Mouse (Mus musculus): ENCODE measurements at regions not wholly inside any gene's neighbourhood (a gene's known extent, or its start where the extent isn't known, plus 50 kb on each side); places are given as distances from the start of the nearest gene placed in this dataset.

DNA sequence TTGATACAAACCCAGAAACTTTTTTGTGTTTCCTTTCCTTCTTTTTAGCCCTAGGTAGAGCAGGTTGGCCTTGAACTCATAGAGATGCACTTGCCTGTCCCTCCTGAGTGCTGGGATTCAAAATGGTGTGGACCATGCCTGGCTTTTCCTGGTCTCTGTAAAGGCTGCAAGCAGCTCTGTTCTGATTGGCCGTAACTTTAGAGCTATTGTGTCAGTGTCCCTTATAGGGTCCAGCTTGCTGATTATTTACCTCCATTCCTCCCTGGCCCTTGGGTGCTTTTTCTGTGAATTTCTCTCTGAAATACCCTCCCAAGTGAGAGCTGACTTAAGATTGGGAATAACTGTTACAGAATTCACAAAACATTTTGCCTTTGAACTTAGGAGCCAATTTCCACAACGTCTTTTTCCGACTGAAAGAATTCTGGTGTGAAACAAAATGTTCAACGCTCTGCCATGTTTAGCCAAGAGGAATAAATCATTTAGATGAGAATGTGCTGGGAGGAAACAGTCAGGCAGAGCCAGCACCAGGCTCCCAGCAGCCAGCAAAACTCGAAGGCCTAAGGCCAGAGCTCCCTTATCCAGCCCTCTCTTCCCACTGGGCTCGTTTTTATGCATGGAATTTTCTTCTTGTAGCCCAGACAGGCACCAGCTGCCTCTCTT lies 180.0 kb upstream of the Pkdcc start:
- DNase-seq (ENCODE audit: low spot score), result no peak

GRCm38 (mm10) chr17:83035574-83035918 lies 179.5 kb upstream of the Pkdcc start:
- Histone ChIP-seq H3K4me1 (replicated peaks; ENCODE audit: control insufficient read depth, insufficient read depth, low read length) (no peaks in the 10 kb centered on the region), H3K4me2 (ENCODE audit: low read depth, low read length, severe bottlenecking) (no peak overlapping the region), H3K9ac (ENCODE audit: low read length) (no peak overlapping the region), H3K4me3 (ENCODE audit: low read depth, low read length) (no peak overlapping the region), H3K9me3 (ENCODE audit: control insufficient read depth, low read length) (no peaks in the 10 kb centered on the region), H3K36me3 (ENCODE audit: control insufficient read depth, insufficient read depth, low read length) (no peaks in the 10 kb centered on the region), H3K27me3 (ENCODE audit: control insufficient read depth, insufficient read depth, low read length) (no peaks in the 10 kb centered on the region), H3K27ac (ENCODE audit: low read depth, low read length) (no peak overlapping the region)
- ATAC-seq (replicated peaks; ENCODE audit: low FRiP score), result no peak
- WGBS, result 88% methylated on average over 5 of the region's 5 CpGs
- DNase-seq (ENCODE audit: low spot score), result no peak

More for the DNA sequence above, 180.0 kb upstream of the Pkdcc start:
- Histone ChIP-seq H3K27ac (ENCODE audit: low read depth, low read length) (no peak overlapping the region), H3K9me3 (ENCODE audit: control insufficient read depth, low read length) (no peaks in the 10 kb centered on the region), H3K4me2 (ENCODE audit: low read depth, low read length, severe bottlenecking) (no peak overlapping the region), H3K36me3 (ENCODE audit: control insufficient read depth, insufficient read depth, low read length) (no peaks in the 10 kb centered on the region), H3K4me1 (replicated peaks; ENCODE audit: control insufficient read depth, insufficient read depth, low read length) (no peaks in the 10 kb centered on the region), H3K27me3 (ENCODE audit: control insufficient read depth, insufficient read depth, low read length) (no peaks in the 10 kb centered on the region), H3K4me3 (ENCODE audit: low read depth, low read length) (no peak overlapping the region), H3K9ac (ENCODE audit: low read length) (no peak overlapping the region)
- WGBS, result 83% methylated on average over 6 of the region's 6 CpGs
- no peak for ATAC-seq (replicated peaks; ENCODE audit: low FRiP score)

GRCm38 (mm10) chr17:83039563-83039962 lies 175.5 kb upstream of the Pkdcc start:
- DNase-seq (ENCODE audit: low spot score) (no peak), ATAC-seq (replicated peaks; ENCODE audit: low FRiP score) (no peak)
- H3K27me3 ChIP-seq (ENCODE audit: control insufficient read depth, insufficient read depth, low read length), result no peaks in the 10 kb centered on the region
- H3K27ac ChIP-seq (ENCODE audit: low read depth, low read length), result no peak overlapping the region
- H3K36me3 ChIP-seq (ENCODE audit: control insufficient read depth, insufficient read depth, low read length), result no peaks in the 10 kb centered on the region
- no peaks in the 10 kb centered on the region for H3K4me1 ChIP-seq (replicated peaks; ENCODE audit: control insufficient read depth, insufficient read depth, low read length)
- no peaks in the 10 kb centered on the region for H3K9me3 ChIP-seq (ENCODE audit: control insufficient read depth, low read length)
- H3K9ac ChIP-seq (ENCODE audit: low read length), result no peak overlapping the region
- H3K4me3 ChIP-seq (ENCODE audit: low read depth, low read length), result no peak overlapping the region
- 87% methylated on average over 3 of the region's 3 CpGs for WGBS
- H3K4me2 ChIP-seq (ENCODE audit: low read depth, low read length, severe bottlenecking), result no peak overlapping the region

DNA sequence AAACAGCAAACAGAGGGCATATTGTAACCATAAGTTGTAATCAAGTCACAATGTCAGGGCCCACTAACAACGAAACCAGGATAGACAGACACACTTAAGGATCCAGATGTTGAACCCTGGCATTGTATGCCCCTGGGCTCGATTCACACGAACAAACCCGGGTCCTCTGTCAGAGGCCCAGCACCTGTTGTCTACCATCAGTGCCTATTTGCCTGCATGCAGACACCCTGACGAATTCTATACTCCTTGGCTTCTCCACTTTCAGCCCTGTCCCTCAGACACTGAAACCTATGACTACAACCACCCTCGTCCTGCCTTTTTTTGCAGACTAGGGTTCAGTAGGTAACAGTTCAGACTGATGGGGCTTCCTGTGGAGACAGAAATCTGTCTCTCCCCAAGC lies 170.6 kb upstream of the Pkdcc start:
- 67% methylated on average over 6 of the region's 6 CpGs for WGBS
- no peak for DNase-seq (ENCODE audit: low spot score)
- no peak overlapping the region for H3K4me2 ChIP-seq (ENCODE audit: low read depth, low read length, severe bottlenecking)
- H3K4me1 ChIP-seq (replicated peaks; ENCODE audit: control insufficient read depth, insufficient read depth, low read length), result no peaks in the 10 kb centered on the region
- no peak overlapping the region for H3K9ac ChIP-seq (ENCODE audit: low read length)
- no peaks in the 10 kb centered on the region for H3K27me3 ChIP-seq (ENCODE audit: control insufficient read depth, insufficient read depth, low read length)
- 0 out of 2 replicates have a peak, but pooled peaks have one; percentile 5 for ATAC-seq (replicated peaks; ENCODE audit: low FRiP score)
- no peak overlapping the region for H3K27ac ChIP-seq (ENCODE audit: low read depth, low read length)
- no peaks in the 10 kb centered on the region for H3K36me3 ChIP-seq (ENCODE audit: control insufficient read depth, insufficient read depth, low read length)
- H3K9me3 ChIP-seq (ENCODE audit: control insufficient read depth, low read length), result no peaks in the 10 kb centered on the region
- no peak overlapping the region for H3K4me3 ChIP-seq (ENCODE audit: low read depth, low read length)

DNA sequence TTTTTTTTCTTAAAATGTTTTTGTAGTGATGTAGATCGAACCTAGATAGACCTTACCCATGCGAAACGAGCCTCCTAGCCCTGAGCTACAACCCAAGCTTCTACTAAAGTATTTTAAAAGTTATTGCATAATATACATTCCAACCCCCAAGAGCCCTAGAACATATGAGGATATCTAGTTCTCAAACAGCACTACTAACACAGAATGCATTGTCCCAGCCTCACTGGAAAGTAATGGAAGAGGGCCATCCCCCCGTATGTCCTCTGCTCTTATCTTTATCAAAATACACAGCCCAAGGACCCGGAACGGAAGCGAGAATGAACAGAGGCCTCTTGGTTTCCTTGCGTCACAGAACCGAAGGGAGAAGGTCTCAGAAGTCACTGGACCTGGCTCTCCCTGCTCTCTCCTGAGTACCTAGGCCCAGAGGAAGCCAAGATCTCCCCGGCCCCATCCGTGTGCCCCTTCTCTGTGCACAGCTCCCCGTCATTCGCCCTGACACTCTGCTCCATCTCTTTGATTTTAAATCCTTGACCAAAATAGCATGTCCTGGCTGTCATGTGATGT lies 165.0 kb upstream of the Pkdcc start:
- Histone ChIP-seq H3K4me2 (ENCODE audit: low read depth, low read length, severe bottlenecking) (no peak overlapping the region), H3K4me3 (ENCODE audit: low read depth, low read length) (no peak overlapping the region), H3K9ac (ENCODE audit: low read length) (no peak overlapping the region), H3K4me1 (replicated peaks; ENCODE audit: control insufficient read depth, insufficient read depth, low read length) (no peaks in the 10 kb centered on the region), H3K9me3 (ENCODE audit: control insufficient read depth, low read length) (no peaks in the 10 kb centered on the region), H3K36me3 (ENCODE audit: control insufficient read depth, insufficient read depth, low read length) (no peaks in the 10 kb centered on the region), H3K27me3 (ENCODE audit: control insufficient read depth, insufficient read depth, low read length) (no peaks in the 10 kb centered on the region), H3K27ac (ENCODE audit: low read depth, low read length) (no peak overlapping the region)
- 86% methylated on average over 13 of the region's 13 CpGs for WGBS
- ATAC-seq (replicated peaks; ENCODE audit: low FRiP score), result no peak
- DNase-seq (ENCODE audit: low spot score), result no peak

DNA sequence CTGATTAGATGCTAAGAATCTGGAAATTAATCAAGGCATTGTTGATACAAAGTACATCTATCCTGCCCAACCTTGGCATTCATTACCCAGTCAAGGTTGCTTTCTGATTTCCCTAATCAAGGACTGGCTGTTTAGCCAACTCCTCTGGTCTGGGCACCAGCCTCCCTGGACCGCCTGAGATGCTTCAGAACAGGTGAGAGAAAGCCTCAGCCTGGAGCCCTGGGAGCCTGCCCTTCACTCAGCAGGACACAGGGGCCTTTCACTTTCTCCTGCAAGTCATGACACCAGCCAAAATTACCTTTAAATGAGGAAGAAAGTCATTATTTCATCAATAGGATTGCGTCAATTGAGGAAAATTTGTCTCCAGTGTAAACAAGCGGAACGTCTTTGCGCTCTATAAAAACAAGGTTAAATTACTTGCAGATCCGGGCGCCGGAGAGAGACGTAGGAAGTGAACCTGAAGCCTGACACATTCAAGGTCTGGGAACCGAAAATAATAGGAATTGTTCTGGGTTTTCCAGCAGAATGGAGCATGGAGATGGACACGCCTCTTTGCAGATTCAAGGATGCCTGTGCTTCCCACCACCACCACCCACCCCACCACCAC lies 164.4 kb upstream of the Pkdcc start:
- 27% methylated on average over 11 of the region's 11 CpGs for WGBS
- DNase-seq (ENCODE audit: low spot score), result no peak

GRCm38 (mm10) chr17:83052613-83053140 lies 162.4 kb upstream of the Pkdcc start:
- no peaks in the 10 kb centered on the region for H3K4me1 ChIP-seq (replicated peaks; ENCODE audit: control insufficient read depth, insufficient read depth, low read length)
- H3K27ac ChIP-seq (ENCODE audit: low read depth, low read length), result no peak overlapping the region
- no peak overlapping the region for H3K4me3 ChIP-seq (ENCODE audit: low read depth, low read length)
- no peaks in the 10 kb centered on the region for H3K9me3 ChIP-seq (ENCODE audit: control insufficient read depth, low read length)
- no peaks in the 10 kb centered on the region for H3K27me3 ChIP-seq (ENCODE audit: control insufficient read depth, insufficient read depth, low read length)
- no peaks in the 10 kb centered on the region for H3K36me3 ChIP-seq (ENCODE audit: control insufficient read depth, insufficient read depth, low read length)
- H3K4me2 ChIP-seq (ENCODE audit: low read depth, low read length, severe bottlenecking), result no peak overlapping the region
- DNase-seq (ENCODE audit: low spot score), result no peak
- no peak for ATAC-seq (replicated peaks; ENCODE audit: low FRiP score)
- WGBS, result 63% methylated on average over 6 of the region's 6 CpGs
- no peak overlapping the region for H3K9ac ChIP-seq (ENCODE audit: low read length)

More for the DNA sequence above, 164.4 kb upstream of the Pkdcc start:
- Histone ChIP-seq H3K27ac (ENCODE audit: low read depth, low read length) (no peak overlapping the region), H3K27me3 (ENCODE audit: control insufficient read depth, insufficient read depth, low read length) (no peaks in the 10 kb centered on the region), H3K4me3 (ENCODE audit: low read depth, low read length) (no peak overlapping the region), H3K4me2 (ENCODE audit: low read depth, low read length, severe bottlenecking) (no peak overlapping the region), H3K36me3 (ENCODE audit: control insufficient read depth, insufficient read depth, low read length) (no peaks in the 10 kb centered on the region), H3K9ac (ENCODE audit: low read length) (no peak overlapping the region), H3K9me3 (ENCODE audit: control insufficient read depth, low read length) (no peaks in the 10 kb centered on the region), H3K4me1 (replicated peaks; ENCODE audit: control insufficient read depth, insufficient read depth, low read length) (no peaks in the 10 kb centered on the region)
- no peak for ATAC-seq (replicated peaks; ENCODE audit: low FRiP score)

GRCm38 (mm10) chr17:83057832-83058231 lies 157.3 kb upstream of the Pkdcc start:
- 63% methylated on average over 3 of the region's 3 CpGs for WGBS
- Histone ChIP-seq H3K9ac (ENCODE audit: low read length) (no peak overlapping the region), H3K36me3 (ENCODE audit: control insufficient read depth, insufficient read depth, low read length) (no peaks in the 10 kb centered on the region), H3K9me3 (ENCODE audit: control insufficient read depth, low read length) (no peaks in the 10 kb centered on the region), H3K4me2 (ENCODE audit: low read depth, low read length, severe bottlenecking) (no peak overlapping the region), H3K4me3 (ENCODE audit: low read depth, low read length) (no peak overlapping the region), H3K27ac (ENCODE audit: low read depth, low read length) (no peak overlapping the region), H3K27me3 (ENCODE audit: control insufficient read depth, insufficient read depth, low read length) (no peaks in the 10 kb centered on the region), H3K4me1 (replicated peaks; ENCODE audit: control insufficient read depth, insufficient read depth, low read length) (no peaks in the 10 kb centered on the region)
- DNase-seq (ENCODE audit: low spot score), result no peak
- ATAC-seq (replicated peaks; ENCODE audit: low FRiP score), result no peak
